Mouse (Mus musculus) embryonic fibroblast, embryonic 13.5 days (primary cell): ENCODE data around the gene Ogfod3. TPM values are rescaled to one million over a fixed set of nuclear protein-coding genes. Genes with fewer than 3 reads are reported as not detected.
A peak's percentile ranks its signal among the peaks of the same experiment; 100 is the strongest.

Experiments used
- H3K27ac ChIP-seq: 2 replicates; pipeline ENCODE4 v1.5.1; 2012; ENCODE audit warnings: low read length, control low read depth, inconsistent platforms; ENCODE audit not compliant: insufficient read depth
- H3K4me1 ChIP-seq: 2 replicates; pipeline ENCODE4 v1.6.1; 2011; ENCODE audit warnings: low read length; ENCODE audit not compliant: control insufficient read depth, insufficient read depth
- H3K4me3 ChIP-seq: 2 replicates; pipeline ENCODE4 v1.5.1; 2011; ENCODE audit warnings: mild to moderate bottlenecking, control low read depth, low read length; ENCODE audit not compliant: insufficient read depth
- CTCF ChIP-seq: IDR thresholded peaks from 2 replicates; pipeline ENCODE4 v1.5.1; 2011; ENCODE audit warnings: mild to moderate bottlenecking, control low read depth, low read length, moderate library complexity, borderline replicate concordance; ENCODE audit not compliant: insufficient read depth
- POLR2A ChIP-seq: IDR thresholded peaks from 2 replicates; pipeline ENCODE4 v1.6.1; 2011; ENCODE audit warnings: low read depth, mild to moderate bottlenecking, control low read depth, low read length, moderate library complexity
- polyA plus RNA-seq: library from polyadenylated mRNA; stranded (reverse); fragments of >200 nt; gene quantifications from 2 replicates; pipeline ENCODE4 v1.2.4, GENCODE M21; 2011; ENCODE audit warnings: low read depth; ENCODE audit not compliant: missing spikeins, insufficient read length

Ogfod3 gene
- polyA plus RNA-seq, 1 experiment: 3.6 TPM

DNA sequence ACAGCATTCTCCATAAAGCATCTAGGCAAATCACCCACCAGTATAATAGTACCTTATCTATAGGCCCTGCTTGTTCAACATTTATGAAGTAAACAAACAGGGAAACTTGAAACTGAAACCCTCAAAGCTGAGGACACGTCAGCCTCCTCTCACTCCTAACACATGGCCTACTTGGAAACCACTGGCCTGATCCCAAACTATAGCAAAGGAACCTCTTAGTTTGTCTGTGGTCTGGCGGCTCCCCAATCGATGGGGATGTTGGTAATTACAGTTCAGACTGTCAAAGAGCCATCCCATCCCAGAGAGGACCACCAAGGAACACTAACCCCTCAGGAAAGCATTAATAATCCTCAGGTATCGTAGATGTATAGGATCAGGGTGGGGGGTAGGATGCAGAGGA is 4.7 kb downstream of the Ogfod3 start:
- no peak overlapping the region for H3K27ac ChIP-seq
- H3K4me1 ChIP-seq: no peaks in the 10 kb centered on the region
- H3K4me3 ChIP-seq: no peak overlapping the region
- TF ChIP-seq POLR2A (no peak), CTCF (no peak)

DNA sequence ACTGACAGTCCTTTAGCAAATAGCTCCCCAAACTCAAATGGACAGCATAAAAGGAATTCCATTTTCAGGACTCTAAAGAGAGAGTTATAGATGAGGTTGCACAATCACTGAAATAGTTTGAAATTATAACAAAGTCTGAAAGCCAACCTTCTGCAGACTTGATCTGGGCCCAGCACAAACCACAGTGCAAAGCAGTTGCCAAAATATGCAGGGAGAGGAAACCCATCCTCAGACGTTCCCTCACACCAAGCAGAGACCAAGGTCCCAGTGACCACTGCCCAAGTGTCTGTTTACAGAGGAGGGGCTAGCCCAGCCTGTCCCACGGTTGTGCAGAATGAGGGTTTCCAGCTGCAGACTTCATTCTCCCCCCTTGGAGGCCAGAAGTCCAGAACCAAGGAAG is 5.9 kb downstream of the Ogfod3 start:
- Histone ChIP-seq H3K4me1 (no peaks in the 10 kb centered on the region), H3K27ac (no peak overlapping the region), H3K4me3 (no peak overlapping the region)
- TF ChIP-seq POLR2A (no peak), CTCF (no peak)

DNA sequence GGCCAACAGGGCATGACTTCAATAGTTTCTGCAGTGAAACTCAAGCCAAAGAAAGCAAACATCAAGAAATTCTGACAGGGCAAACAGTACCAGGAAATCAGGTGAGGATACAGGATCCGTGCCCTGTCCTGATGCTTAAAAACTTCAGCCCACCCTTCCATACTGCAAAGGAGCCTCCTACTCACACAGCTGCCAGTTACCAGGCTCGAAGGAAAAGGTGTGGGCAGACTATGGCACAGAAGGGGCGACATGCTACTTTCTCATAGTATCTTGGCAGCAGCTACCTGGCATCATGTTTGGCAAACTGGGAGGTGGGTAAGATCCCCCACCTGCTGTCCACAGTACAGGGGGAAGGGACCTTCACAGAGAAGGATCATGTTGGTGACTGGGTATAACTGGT is 11.1 kb downstream of the Ogfod3 start:
- TF ChIP-seq CTCF: no peak
- no peak for TF ChIP-seq POLR2A
- Histone ChIP-seq H3K4me3 (no peak overlapping the region), H3K27ac (no peak overlapping the region), H3K4me1 (no peaks in the 10 kb centered on the region)

DNA sequence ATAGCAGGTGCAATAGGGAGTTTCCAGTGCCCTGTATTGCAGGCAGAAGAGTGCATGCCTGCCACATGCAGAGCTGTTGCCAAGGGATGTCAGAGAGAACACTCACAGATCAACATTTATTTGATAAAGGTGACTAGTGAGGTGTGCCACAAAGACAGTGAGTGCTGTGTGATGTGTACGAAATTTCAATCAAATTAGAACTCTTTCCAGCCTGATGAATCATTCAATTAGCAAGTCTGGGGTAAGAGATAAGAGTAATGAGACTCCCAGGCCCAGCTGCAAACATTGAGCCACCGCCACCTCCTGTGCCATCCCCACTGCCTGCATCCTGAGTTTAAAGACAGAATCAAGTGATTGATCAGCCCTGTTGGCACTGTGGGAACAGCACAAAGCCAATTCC is 11.8 kb downstream of the Ogfod3 start:
- H3K4me1 ChIP-seq: no peaks in the 10 kb centered on the region
- no peak overlapping the region for H3K27ac ChIP-seq
- TF ChIP-seq POLR2A (no peak), CTCF (no peak)
- no peak overlapping the region for H3K4me3 ChIP-seq

DNA sequence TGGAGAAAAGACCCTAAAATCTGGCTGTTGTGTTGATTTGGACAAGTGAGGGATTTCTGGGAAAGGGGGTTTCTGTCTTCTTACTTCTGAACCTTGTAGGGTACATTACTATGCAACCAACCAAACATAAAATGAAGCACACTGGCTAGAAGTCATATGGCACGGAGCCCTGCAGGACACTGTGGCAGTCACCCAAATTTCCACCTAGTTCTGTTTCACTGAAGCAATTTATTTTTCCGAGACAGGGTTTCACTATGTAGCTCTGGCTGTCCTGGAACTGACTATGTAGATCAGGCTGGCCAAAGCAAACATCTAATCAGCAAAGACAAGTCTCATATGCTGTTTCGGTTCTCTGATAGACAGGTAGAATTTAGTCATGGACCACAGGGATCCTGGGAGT is 14.8 kb downstream of the Ogfod3 start:
- H3K4me3 ChIP-seq: no peak overlapping the region
- no peak for TF ChIP-seq CTCF
- H3K4me1 ChIP-seq: no peaks in the 10 kb centered on the region
- no peak overlapping the region for H3K27ac ChIP-seq

DNA sequence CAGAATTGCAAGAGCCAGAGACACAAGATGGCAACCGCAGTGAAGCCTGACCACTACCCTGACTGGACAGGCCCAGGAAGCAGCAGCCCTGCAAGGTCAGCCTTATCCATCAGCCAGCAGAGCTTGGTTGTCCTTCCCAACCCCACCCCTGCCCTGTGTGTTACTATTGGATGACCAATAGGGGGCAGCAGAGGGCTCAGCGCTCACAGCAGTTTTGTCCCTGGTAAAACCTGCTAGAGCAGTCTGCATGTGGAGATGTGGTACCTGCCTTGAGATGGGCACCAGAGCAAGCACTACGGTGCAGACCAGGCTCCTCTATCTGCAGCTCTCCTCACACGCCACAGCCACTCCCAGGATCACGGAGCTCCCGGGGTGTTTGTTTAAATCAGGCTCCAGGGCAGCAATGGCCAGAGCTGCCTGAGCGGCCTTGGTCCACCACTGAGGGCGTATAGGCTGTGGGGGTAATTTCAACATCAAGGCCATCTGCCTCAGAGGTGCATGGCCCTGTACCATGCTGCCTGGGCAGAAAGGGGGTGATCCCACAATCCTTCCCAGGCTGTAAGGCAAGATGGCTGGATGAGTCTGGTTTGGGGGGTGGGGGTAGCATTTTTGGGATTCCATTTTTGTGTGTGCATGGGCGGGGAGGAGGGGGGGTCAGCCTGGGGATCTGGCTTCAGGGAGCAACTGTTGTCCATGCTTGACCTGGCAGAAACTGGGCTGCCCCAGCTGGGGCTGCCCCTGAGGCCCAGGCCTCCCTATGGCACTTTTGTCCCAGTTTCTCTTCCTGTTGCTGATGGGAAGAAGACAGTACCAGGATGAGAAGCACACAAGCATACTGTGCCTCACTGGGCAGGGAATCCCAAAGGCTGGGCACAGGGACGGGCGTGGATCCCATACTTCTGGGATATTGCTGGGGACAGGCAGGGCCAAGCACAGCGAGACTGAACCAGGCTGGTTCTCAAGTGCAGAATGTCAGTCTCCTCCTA is 27.9 kb downstream of the Ogfod3 start:
- Histone ChIP-seq H3K4me1 (no peaks in the 10 kb centered on the region), H3K4me3 (no peak overlapping the region), H3K27ac (no peak overlapping the region)
- TF ChIP-seq CTCF (peak; percentile 80), POLR2A (no peak)

DNA sequence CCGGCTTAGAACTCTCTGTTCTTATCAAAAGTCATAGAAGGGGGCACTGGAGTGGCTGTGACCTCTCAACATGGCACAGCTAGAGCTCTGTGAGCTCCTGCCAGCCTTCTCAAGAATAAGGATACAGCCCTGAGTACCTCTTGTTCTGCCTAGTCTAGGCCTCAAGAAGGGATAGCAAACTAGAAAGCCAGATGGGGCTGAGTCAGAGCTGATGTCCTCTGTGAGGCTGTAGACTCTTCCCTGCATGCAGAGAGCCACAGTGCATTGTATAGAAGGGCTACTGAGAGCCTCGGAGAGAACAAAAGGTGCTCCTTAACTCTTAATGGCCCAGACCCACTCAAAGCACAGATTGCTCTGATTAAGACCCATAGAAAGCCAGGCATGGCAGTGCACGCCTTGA is 30.3 kb downstream of the Ogfod3 start:
- no peaks in the 10 kb centered on the region for H3K4me1 ChIP-seq
- no peak for TF ChIP-seq CTCF
- no peak for TF ChIP-seq POLR2A
- H3K27ac ChIP-seq: no peak overlapping the region
- no peak overlapping the region for H3K4me3 ChIP-seq

DNA sequence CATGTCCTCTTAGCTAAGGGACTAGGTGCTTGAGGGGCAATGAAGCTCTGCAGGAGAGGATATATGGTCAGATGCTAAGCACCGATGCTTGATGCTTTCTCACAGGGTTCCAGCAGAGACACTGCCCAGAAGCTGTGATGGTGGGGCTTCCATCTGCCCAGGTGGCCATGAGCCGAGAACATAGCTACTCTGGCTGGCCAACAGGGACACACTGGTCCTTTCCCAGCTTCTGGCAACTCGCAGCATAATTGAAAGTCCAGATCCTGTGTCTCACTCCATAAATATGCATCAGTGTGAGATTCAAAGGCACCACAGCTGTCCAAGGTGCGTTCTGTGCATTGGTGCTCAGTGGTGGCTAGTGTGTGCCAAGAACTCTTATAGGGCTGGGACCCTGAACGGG is 31.3 kb downstream of the Ogfod3 start:
- no peaks in the 10 kb centered on the region for H3K4me1 ChIP-seq
- no peak overlapping the region for H3K4me3 ChIP-seq
- H3K27ac ChIP-seq: no peak overlapping the region
- TF ChIP-seq POLR2A (no peak), CTCF (no peak)

DNA sequence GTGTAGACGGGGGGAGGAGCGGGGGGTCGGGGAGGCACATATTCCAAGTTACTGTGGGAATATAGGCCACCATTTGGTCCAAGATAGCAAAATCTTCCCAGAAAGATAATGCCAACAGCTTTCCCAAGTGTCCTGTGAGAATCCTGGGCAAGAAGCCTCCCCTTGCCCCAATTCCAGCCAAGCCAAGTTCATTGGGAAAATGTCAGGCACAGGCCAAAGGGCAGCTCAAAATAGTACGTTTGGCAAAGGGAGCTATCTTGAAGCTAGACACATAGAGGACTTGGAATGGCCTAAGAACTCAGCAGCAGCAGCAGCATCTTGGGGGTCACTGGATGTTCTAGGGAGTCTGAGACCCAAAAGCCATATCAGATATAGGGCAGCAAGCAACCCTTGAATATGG is 40.8 kb downstream of the Ogfod3 start:
- TF ChIP-seq POLR2A: no peak
- no peak for TF ChIP-seq CTCF
- Histone ChIP-seq H3K27ac (no peak overlapping the region), H3K4me1 (no peaks in the 10 kb centered on the region), H3K4me3 (no peak overlapping the region)

DNA sequence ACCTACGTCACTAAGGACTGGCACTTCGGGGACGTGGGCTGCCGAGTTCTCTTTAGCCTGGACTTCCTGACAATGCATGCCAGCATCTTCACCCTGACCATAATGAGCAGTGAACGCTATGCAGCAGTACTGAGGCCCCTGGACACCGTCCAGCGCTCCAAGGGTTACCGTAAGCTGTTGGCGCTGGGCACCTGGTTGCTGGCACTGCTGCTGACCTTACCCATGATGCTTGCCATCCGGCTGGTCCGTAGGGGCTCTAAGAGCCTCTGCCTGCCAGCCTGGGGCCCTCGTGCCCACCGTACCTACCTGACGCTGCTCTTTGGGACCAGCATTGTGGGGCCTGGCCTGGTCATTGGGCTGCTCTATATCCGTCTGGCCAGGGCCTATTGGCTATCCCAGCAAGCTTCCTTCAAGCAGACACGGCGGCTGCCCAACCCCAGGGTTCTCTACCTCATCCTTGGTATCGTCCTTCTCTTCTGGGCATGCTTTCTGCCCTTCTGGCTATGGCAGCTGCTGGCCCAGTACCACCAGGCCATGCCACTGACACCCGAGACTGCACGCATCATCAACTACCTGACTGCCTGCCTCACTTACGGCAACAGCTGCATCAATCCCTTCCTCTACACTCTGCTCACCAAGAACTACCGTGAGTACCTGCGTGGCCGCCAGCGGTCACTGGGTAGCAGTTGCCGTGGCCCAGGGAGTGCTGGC is 43.7 kb downstream of the Ogfod3 start:
- Histone ChIP-seq H3K4me1 (no peaks in the 10 kb centered on the region), H3K27ac (no peak overlapping the region), H3K4me3 (no peak overlapping the region)
- no peak for TF ChIP-seq CTCF
- TF ChIP-seq POLR2A: no peak
